Mouse (Mus musculus): Measurements from ENCODE around the gene Gp1ba. TPM values are rescaled to one million over a fixed set of nuclear protein-coding genes. Genes with fewer than 3 reads are reported as not detected.

Gp1ba gene
- total and polyA plus RNA-seq, 3 experiments, result 1.6 to 5.0 TPM; not detected in 1

- DNase-seq (ENCODE audit: low read depth, low spot score), result peak; percentile 84
- Histone ChIP-seq H3K9ac (ENCODE audit: control insufficient read depth, low read depth, low read length, poor library complexity, severe bottlenecking) (peak overlapping the region; percentile 92), H3K79me2 (ENCODE audit: control insufficient read depth, insufficient read depth, low read length, poor library complexity) (peaks cover 72% of the 10 kb centered on the region), H3K4me3 (ENCODE audit: control insufficient read depth in 1 of 2, insufficient read depth in 1 of 2, low read depth in 2 of 2, low read length in 2 of 2) (peak overlapping the region; percentile 54 to 83), H3K9me3 (replicated peaks; ENCODE audit: insufficient read depth, low read length) (no peaks in the 10 kb centered on the region), H3K27me3 (ENCODE audit: control insufficient read depth in 1 of 2, insufficient read depth in 2 of 2, low read length in 2 of 2) (no peaks in the 10 kb centered on the region), H3K36me3 (ENCODE audit: control insufficient read depth in 1 of 2, insufficient read depth in 2 of 2, low read length in 2 of 2) (peaks cover 17 to 54% of the 10 kb centered on the region in 2 experiments), H3K4me1 (ENCODE audit: control insufficient read depth in 1 of 2, insufficient read depth in 2 of 2, low read length in 2 of 2) (peaks cover 12 to 52% of the 10 kb centered on the region in 2 experiments), H3K27ac (ENCODE audit: control insufficient read depth, low read depth, low read length) (peak overlapping the region; percentile 95)
- peak; percentile 78 for TF ChIP-seq TAL1 (IDR thresholded peaks at IDR 0.05; ENCODE audit: low read length)
- TF ChIP-seq TCF12 (IDR thresholded peaks at IDR 0.05; ENCODE audit: low read depth, low read length), result peak; percentile 83
- peak; percentile 71 to 77; a peak in 3 of 4 replicates for TF ChIP-seq EP300 (IDR thresholded peaks at IDR 0.05; ENCODE audit: low read depth in 1 of 2, low read length in 2 of 2)
- 0 out of 2 replicates have a peak, but pooled peaks have one; percentile 13 for TF ChIP-seq MAFK (IDR thresholded peaks at IDR 0.05; ENCODE audit: borderline replicate concordance, low read depth, low read length)
- TF ChIP-seq ZKSCAN1 (IDR thresholded peaks at IDR 0.05; ENCODE audit: low read depth, low read length), result no peak
- no peak for TF ChIP-seq RAD21 (IDR thresholded peaks at IDR 0.05; ENCODE audit: low read depth, low read length)
- TF ChIP-seq POLR2AphosphoS5 (IDR thresholded peaks at IDR 0.05; ENCODE audit: borderline replicate concordance, low read depth, low read length), result no peak
- TF ChIP-seq NELFE (IDR thresholded peaks at IDR 0.05; ENCODE audit: low read depth, low read length), result no peak
- TF ChIP-seq ETS1 (IDR thresholded peaks at IDR 0.05; ENCODE audit: low read depth, low read length), result peak; percentile 62
- no peak for TF ChIP-seq NRF1 (IDR thresholded peaks at IDR 0.05; ENCODE audit: insufficient read depth, low read depth, low read length, poor library complexity, severe bottlenecking)
- no peak for TF ChIP-seq MYB (IDR thresholded peaks at IDR 0.05; ENCODE audit: low read depth, low read length)
- TF ChIP-seq GATA1 (IDR thresholded peaks at IDR 0.05; ENCODE audit: low read depth, low read length), result peak; percentile 90
- TF ChIP-seq ZNF384 (IDR thresholded peaks at IDR 0.05; ENCODE audit: low read depth, low read length), result no peak; the same call in 1 of the 2 replicates
- TF ChIP-seq USF2 (IDR thresholded peaks at IDR 0.05; ENCODE audit: borderline replicate concordance in 1 of 2, insufficient read depth in 1 of 2, low read depth in 1 of 2, low read length in 2 of 2), result no peak
- TF ChIP-seq CHD1 (IDR thresholded peaks at IDR 0.05; ENCODE audit: low read depth, low read length), result 0 out of 2 replicates have a peak, but pooled peaks have one; percentile 13
- TF ChIP-seq HCFC1 (IDR thresholded peaks at IDR 0.05; ENCODE audit: low read depth, low read length), result no peak
- TF ChIP-seq BHLHE40 (IDR thresholded peaks at IDR 0.05; ENCODE audit: borderline replicate concordance, low read depth, low read length), result no peak
- no peak for TF ChIP-seq ZC3H11A (IDR thresholded peaks at IDR 0.05; ENCODE audit: low read depth, low read length)
- no peak; the same call in 1 of the 2 replicates for TF ChIP-seq SMC3 (IDR thresholded peaks at IDR 0.05; ENCODE audit: low read depth, low read length)
- TF ChIP-seq MXI1 (IDR thresholded peaks at IDR 0.05; ENCODE audit: low read depth, low read length), result no peak
- TF ChIP-seq POLR2A (IDR thresholded peaks at IDR 0.05; ENCODE audit: control insufficient read depth in 1 of 2, insufficient read depth in 1 of 2, low read depth in 1 of 2, low read length in 2 of 2, poor library complexity in 1 of 2), result no peak
- no peak for TF ChIP-seq UBTF (IDR thresholded peaks at IDR 0.05; ENCODE audit: borderline replicate concordance, insufficient read depth, low read depth, low read length)
- TF ChIP-seq E2F4 (IDR thresholded peaks at IDR 0.05; ENCODE audit: borderline replicate concordance, low read depth, low read length), result no peak
- TF ChIP-seq RCOR1 (IDR thresholded peaks at IDR 0.05; ENCODE audit: low read depth, low read length), result peak; percentile 75
- TF ChIP-seq ELF1 (IDR thresholded peaks at IDR 0.05; ENCODE audit: low read depth, low read length), result no peak
- no peak for TF ChIP-seq GABPA (IDR thresholded peaks at IDR 0.05; ENCODE audit: low read depth, low read length)
- TF ChIP-seq ZMIZ1 (IDR thresholded peaks at IDR 0.05; ENCODE audit: low read depth, low read length), result no peak; the same call in 1 of the 2 replicates
- no peak for TF ChIP-seq CTCF (IDR thresholded peaks at IDR 0.05 in 2 of 3, conservative IDR thresholded peaks at IDR 0.05 in 1 of 3; ENCODE audit: control insufficient read depth in 1 of 3, insufficient read depth in 1 of 3, low read depth in 2 of 3, low read length in 3 of 3, poor library complexity in 1 of 3, severe bottlenecking in 1 of 3)
- no peak for TF ChIP-seq MYC (IDR thresholded peaks at IDR 0.05; ENCODE audit: low read depth, low read length)
- TF ChIP-seq SIN3A (IDR thresholded peaks at IDR 0.05; ENCODE audit: low read length), result peak; percentile 59
- no peak for TF ChIP-seq USF1 (IDR thresholded peaks at IDR 0.05; ENCODE audit: low read depth, low read length)
- TF ChIP-seq KAT2A (conservative IDR thresholded peaks at IDR 0.05; ENCODE audit: low read depth, low read length), result no peak
- TF ChIP-seq MAX (IDR thresholded peaks at IDR 0.05; ENCODE audit: low read length), result no peak
- TF ChIP-seq JUND (IDR thresholded peaks at IDR 0.05; ENCODE audit: low read depth, low read length), result no peak
- TF ChIP-seq TBP (IDR thresholded peaks at IDR 0.05; ENCODE audit: low read depth, low read length), result peak; percentile 16; the same call in 1 of the 2 replicates
- TF ChIP-seq CHD2 (IDR thresholded peaks at IDR 0.05; ENCODE audit: low read length), result no peak; the same call in 1 of the 2 replicates
- no peak for TF ChIP-seq MEF2A (IDR thresholded peaks at IDR 0.05; ENCODE audit: extremely low read depth, insufficient replicate concordance, low read depth, low read length, poor library complexity, severe bottlenecking)
- no peak; the same call in 1 of the 2 replicates for TF ChIP-seq POLR2AphosphoS2 (IDR thresholded peaks at IDR 0.05; ENCODE audit: low read length)
These were observed 9.6 kb downstream of the Gp1ba start for GRCm38 (mm10) chr11:70648512-70648911.
